Mouse (Mus musculus): ENCODE measurements around the gene Eya2.

- TF ChIP-seq CTCF (IDR thresholded peaks at IDR 0.05; ENCODE audit: extremely low read depth, insufficient read depth, insufficient read length, insufficient replicate concordance): no peak
- no peak for TF ChIP-seq POLR2A (IDR thresholded peaks at IDR 0.05; ENCODE audit: low read depth, low read length)
Observed at GRCm38 (mm10) chr2:165629900-165630299, 35.1 kb downstream of the Eya2 start.
